Mouse (Mus musculus) kidney, adult 11 months (tissue): ENCODE measurements around the gene Gal3st3.

Experiments
- DNase-seq: peaks from one replicate; pipeline ENCODE4 v3.0.0; 2022

Gal3st3 gene

DNA sequence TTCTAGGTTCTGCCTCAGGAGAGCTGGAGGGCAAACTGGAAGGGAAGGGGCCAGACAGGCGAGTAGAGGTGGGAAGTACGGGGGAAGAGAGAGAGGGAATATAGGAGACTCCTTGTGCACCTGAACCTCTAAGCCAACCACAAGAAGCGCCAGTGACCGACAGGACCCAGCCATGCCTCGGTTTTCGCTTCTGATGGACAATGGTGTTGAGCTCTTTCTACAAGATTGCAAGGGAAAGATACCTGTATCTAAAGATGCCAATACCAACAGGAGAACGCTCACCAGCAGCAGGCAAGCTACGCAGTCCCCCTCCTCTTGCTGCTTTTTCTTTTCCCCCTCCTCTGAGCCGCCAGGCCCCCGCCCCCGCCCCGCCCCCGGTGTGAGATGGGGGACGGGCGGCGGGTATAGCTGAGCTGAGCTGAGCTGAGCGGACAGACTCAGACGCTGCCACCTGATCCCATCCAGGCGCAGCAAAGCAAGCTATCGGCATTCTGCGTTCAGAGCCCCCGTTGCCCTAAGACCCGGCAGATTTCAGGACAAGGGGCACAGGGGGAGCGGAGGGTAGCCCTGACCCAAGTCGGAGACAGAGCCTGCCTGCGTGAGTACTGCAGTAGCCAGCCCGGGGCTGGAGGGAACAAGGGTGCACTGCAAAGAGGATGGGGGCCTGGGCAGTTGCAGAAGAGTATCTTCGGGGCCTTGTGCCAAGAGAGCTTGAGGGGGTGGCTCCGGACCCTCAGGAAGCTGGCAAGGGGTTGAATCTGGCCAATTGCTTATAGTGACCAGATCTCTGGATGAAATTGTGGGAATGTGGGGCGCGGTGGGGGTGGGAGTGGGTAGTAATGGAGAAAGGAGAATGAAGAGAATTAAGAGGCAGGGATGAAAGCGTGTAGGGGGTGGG is at the start of gene Gal3st3:
TSS of gene Gal3st3 (plus strand) at position 429 of the 898 bp plus-strand sequence.
- DNase-seq = no peak

DNA sequence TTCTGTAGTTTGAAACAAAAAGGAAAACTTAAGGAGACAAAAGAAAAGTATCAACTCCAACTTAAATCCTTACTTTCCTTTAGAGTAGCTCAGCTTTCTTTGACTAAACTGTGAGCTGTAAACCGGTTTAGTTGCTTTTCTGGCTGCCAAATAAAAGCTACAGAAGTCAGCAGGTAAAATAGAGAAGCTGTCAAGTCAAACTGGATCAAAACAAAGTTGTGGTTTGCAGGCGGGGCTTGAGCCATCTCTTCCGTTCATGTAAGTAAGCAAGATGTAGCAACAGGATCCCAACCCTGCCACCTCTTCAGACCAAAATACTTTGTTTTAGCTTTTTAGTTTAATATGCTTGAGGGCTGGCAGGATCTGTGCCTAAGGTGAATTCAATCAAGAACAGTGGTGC is 41.0 kb upstream of the Gal3st3 start:
- no peak for DNase-seq

DNA sequence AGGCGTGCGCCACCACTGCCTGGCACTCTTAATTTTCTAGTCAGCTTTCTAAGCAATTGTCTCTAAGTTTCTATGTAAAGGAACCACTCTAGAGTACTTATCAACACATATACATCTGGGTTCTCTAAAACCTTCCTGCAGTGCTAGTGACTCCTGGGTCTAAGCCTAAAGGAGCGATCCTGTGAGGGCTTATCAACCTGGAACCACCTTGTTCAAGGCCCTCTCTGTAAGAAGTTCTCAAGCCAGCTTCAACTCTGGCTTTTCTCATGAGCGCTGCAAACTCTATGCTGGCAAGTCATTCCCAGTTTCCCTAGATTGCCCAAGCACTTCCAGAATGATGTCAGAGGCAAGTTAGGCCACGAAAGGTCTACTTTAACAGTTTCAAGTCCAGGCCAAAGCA is 31.1 kb upstream of the Gal3st3 start:
- no peak for DNase-seq

DNA sequence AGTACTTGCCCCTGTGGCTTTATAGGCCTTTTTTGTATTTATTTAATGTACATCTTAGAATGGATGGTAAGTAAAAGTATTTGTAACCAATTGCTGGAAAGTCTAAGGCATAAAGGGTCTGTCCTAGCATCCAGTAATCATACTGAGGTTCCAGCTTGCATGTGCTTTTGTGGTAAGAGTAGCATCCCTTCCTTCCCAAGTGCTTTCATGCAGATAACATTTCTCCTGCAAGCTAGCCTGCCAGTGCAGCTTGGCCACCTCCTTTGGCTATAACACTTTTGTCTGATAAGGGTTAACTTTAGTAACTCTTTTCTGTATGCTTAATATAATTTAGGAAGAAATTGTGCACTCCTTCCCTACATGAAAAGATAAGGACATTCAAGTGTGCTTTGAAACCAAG is 30.1 kb upstream of the Gal3st3 start:
- DNase-seq = no peak

DNA sequence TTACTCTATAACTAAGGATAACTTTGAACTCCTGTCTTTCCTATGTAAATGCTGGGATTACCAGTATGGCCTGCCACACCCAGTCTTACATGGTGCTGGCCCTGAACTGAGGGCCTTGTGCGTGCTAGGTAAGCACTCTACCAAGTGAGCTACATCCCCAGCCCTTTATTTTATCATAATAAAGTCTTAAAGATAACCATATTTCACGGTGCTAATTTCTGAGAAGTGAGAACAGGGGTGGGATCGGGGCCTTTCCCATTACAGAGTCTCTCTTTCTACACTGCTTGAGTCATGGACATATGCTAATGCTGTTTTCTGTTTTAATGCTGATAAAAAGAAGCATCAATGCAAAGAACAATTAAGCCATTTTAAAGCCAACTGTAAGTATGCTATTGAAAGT is 29.3 kb upstream of the Gal3st3 start:
- DNase-seq = no peak

DNA sequence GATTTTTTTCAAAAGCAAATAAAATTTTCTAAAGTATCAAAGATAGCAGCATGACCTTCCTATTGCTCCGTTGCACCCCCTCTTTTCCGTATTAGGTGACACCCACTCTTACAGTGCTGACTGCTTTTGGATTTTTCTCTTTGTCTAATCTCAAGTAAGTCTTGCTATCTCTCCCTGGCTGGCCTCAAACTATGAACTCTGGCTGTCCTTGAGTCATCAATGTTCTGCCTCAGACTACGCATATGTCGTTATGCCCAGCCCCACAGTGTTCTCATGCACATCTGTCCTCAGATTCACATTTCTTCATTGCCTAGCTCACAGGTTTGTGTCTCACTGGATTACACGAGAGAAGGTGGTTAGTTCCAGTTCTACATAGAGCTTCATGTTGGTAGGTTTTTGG is 28.7 kb upstream of the Gal3st3 start:
- no peak for DNase-seq

DNA sequence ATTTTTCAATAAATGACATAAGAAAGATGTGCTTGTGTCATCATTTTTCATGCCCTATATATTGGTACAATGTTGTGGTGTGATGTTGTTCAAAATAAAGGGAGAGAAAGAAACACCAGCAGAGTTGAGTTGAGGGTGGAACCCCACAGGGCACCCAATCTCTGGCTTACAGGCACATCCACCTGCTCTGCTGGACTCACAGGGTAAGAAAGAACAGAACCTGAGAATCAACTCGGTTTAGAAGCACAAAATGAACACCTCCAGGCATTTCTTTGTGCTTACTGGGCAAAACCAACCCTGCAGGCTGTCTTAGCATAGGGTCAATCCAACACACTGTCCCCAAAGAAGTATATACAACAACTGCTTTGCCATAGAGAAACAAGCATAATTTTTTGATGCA is 26.7 kb upstream of the Gal3st3 start:
- DNase-seq = no peak

DNA sequence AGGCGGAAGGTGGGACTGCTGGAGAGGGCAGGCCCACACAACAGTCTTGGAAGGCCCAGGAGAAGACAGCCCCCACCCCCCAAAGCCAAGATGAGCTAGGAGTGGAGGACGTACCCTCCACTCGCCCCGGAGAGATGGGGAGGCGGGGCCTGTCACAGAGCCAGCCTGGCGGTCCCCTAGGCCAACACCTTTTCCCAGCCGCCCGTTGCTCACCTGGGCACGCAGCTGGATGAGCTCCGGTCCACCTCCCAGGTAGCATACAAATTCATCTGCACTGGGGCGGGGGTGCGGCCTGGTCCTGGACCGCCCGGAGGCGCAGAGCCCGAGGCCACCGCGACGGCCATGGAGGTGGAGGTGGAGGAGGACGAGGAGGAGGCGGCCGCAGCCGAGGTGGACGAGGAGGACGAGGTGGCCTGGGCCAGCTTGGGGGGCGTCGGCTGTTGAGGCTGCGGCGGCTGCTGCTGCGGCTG is 25.8 kb upstream of the Gal3st3 start:
- peak; percentile 17 for DNase-seq

DNA sequence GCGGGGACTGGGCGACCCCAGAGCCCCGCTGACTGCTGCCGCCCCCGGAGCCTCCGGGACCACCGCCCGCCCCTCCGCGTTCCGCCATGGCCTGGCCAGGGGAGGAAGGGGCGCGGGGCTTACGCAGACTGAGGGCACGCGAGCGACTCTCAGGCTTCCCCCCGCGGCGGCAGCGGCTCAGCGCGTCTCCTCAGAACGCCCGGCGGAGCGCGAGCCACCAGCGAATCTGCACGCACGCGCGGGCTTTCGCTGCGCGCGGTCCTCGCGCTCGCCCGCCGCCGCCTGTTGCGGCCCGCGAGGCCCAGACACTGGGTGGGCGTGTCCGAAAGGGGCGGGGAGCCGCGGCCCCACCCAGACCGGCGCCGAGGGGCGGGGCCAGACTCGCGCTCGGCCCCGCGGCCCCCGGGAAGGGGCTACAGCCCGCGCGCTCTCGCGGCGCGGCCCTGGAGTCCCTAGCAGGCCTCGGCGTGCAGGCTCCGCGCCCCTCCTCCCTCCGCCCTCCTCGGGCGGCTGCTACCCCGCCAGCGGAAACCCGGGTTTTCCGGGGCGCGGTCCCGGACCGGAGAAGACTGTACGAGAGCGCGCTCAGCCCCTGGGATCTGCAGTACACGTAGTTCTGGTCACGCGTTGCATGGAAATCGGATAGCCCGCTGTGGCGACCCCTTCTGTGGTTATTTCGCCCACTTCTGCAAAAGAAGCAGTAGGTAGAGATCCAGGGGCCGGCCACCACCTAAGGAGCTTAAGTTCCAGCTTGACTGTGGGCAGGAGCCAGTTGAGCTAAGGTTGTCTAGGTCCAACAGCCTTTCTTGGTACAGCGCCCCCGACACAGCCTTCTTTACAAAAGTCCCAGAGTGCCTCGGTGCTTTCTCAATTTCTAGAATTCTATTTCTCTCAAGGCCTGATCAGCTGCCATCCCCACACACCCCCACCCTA is 25.1 kb upstream of the Gal3st3 start, which contains the start of gene Pacs1:
TSS of gene Pacs1 (minus strand) at position 319 of the 933 bp plus-strand sequence.
- DNase-seq = peak; percentile 86

DNA sequence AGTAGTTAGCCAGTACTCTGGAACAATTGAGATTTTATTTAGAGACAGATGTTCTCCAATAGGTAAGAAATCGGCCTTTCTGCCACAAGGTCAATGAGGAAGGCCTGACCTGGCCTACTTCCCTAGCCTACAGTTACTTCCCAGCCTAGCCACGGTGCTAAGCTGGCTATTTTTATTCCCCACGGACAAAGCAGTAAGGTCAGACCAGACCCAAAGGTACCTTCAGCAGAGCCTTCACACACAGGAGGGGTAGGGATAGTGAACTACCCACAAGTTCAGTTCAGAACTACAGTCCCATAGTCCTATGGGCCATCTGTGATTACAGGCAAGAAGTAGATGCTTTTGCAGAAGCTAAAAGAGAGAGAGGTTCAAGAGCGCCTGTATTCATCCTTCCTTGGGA is 24.2 kb upstream of the Gal3st3 start:
- DNase-seq = no peak

DNA sequence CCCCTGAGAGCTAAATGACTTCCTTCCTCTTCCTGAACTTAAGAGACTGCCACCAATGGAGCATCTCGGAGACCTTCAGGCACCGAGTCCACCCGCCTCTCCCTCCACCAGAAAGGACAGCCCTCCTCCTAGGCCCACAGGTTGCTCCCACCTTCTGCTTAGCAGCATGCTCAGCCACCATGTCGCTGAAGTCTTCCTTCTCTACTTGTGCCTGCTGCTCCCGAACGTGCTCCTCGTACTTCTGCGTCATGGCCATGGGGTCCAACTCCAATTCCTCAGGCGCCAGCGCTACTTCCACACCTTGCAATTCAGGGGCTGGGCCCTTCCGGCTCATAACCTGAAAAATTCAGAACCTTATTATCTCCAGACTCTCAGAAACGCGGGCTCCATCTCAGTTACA is 23.5 kb upstream of the Gal3st3 start:
- DNase-seq = no peak

DNA sequence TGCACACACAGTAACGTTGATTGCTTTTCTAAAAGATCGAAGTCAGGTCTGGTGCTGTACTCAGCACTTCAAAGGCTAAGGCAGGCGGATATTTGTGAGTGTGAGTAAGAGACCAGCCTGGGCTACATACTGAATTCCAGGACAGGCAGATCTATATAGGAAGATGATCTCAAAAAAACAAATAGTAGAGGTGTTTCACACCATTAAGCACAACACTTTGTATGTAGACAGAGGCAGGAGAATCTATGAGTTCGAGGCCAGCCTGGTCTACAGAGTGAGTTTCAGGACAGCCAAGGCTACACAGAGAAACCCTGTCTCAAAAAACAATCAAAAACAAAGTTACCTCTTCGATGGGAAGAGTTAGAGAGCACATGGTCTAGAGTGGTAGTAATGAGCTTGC is 22.4 kb upstream of the Gal3st3 start:
- no peak for DNase-seq

DNA sequence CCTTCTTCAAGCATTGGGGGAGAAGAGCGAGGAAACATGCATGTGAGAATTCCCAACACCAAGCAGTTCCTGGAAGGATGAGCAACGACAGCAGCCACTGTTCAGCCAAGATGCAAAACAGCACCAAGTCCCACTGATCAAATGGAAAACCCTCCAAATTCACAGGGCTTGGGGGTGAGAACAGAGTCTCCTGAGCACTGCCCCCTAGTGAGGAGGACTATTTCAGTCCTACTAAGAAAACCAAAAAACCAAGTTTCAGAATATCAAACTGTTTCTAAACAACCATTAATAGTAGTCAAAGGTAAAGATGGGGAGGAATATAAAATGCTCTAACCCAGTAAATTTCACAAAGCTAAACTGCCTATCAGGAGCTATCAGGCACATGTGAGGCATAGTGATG is 21.6 kb upstream of the Gal3st3 start:
- no peak for DNase-seq

DNA sequence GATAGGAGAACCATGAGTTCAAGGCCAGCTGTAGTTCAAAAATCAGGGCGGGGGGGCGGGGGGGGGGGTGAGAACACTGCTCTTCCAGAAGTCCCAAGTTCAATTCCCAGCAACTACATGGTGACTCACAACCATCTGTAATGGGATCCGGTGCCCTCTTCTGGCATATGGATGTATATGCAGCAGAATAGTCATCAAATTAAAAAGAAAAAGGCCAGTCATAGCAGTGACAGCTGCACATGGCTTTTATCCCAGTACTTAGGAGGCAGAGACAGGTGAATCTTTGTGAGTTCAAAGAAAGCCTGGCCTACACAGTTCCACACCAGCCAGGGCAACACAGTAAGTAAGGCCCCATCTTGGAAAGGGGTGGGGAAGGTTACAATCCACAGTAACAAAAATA is 21.0 kb upstream of the Gal3st3 start:
- no peak for DNase-seq

DNA sequence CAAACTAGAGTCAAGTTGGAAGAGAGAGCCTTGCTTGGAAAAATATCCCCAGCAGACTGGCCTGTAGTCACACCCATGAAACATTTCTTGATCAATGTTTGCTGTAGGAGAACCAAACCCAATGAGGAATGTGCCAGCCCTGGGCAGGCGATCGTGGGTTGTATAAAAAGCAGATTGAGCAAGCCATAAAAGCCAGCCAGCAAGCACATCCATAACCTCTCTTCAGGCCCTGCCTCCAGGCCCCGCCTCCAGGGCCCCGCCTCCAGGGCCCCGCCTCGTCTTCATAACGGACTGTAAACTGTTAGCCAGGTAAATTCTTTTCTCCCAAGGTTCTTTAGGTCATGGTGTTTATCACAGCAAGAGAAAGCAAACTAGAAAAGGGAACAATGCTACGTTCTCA is 19.8 kb upstream of the Gal3st3 start:
- DNase-seq = peak; percentile 25

DNA sequence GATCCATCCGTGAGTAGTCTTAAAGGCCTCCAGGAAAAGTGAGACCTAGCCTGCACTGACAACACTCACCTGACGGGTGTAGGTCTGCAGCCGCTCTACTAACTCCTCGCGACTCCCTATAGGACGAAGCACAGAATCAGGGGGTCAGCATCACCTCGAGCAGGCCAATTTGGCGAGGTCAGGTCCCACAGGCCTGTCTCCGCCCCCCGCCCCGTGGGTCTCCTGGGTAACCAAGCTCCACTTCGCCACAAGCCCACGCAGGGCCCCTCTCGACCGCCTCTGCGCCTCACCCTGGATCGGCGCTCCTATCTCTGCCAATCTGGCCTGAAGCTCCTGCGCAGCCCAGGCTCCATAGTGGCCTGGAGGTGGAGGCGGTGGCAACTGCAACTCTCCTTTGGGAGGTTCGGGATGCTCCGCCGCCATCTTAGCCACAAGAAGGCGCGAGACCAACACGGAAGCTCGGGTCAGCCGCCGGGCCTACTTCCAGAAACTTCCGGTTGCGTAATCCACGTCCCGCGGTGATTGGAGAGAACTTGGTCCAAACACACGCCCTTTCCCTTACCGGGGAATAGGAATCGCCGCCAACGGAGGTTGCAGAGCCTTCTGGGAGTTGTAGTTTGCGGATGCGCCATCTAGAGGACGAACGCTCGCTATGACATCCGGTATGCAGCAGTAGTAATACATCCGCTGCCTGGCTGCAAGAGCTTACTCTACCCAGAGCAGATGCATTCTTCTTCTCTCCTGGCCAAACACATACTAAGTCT is 3.0 kb upstream of the Gal3st3 start, which contains the start of gene Sf3b2:
TSS of gene Sf3b2 (minus strand) at position 484 of the 764 bp plus-strand sequence.
- DNase-seq = peak; percentile 99

DNA sequence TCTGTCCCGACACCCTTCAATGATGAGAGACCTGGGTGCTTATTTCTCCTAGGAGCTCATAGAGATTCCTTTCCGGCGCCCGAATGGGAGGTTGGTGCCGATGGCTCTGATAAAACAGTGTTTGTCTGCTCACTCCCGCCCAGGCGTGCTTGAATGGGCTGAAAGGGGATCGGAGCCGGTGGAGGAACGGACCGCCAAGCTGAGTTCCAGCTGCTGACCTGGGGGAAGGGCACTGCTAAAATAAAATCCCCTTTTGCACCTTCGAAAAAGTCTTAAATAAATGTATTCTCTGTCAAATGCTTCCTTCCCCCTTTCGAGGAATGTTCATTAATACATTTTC is 2.4 kb upstream of the Gal3st3 start:
- DNase-seq = no peak

DNA sequence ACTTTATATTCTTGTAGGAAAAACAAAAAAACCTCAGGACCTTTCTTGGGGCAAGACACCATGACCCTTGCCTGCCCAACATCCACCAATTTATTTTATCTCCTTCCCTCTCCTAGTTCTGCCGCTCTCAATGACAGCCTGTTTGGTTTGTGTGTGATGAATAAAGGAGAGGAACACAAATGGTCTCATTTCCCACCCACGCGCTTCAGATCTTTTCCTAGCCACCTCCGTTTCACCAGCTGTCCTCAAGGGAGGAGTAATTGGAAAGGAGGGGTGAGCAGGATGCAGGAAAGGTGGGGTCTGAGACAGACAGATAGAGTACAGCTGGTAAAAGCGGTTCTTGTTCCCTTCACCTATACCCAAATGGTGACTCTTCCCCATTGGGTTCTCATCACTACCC is 1.5 kb upstream of the Gal3st3 start:
- no peak for DNase-seq

DNA sequence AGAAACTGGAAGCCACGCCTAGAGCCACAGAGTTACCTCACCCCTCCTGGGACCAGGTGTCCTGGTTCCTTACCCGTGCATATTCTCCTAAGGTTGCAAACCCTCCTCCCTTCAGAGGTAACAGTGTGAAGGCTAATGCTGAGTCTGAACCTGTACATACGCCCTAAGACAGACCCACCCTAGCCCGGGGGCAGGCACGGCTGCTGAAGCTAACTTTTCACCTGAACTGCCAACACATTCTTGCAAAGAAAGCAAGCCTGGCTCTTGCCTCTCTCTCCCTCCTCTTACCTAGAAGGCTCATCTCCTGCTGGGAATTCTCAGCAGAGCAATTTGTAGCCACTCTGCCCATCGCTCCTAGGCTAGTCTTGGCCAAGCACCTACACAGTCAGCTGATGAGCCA is 2.5 kb downstream of the Gal3st3 start:
- no peak for DNase-seq

DNA sequence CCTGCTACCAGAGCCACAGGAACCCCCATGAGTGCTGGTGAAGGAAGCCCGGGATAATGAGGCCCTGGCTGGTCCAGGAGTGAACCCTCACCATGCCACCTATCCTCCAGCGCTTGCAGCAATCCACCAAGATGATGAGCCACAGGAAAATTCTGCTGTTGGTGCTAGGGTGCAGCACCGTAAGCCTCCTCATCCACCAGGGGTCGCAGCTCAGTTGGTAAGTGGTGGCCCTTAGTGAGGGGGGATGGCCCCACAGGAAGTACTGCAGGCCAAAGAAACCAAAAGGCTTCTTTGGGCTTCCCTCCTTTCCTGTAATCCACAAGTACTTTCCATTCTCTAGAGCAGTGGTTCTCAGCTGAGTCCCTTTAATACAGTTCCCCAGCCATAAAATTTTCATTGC is 4.3 kb downstream of the Gal3st3 start:
- DNase-seq = no peak

DNA sequence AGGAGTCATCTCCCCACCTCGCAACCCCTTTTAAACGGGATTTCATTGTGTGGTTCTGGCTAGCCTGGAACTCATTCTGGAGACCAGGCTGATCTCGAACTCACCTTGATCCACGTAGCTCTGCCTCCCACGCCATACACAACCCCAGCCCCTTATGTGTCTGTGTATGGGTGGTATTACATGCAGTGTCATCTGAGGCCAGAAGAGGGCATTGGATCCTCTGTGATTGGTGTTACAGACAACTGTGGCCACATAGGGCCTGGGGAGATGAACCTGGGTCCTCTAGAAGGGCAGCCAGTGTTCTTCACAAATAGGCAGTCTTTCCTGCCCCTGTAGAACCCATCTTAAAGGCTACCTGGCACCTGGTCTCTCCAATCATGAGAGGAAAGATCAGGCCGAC is 8.1 kb downstream of the Gal3st3 start:
- no peak for DNase-seq

DNA sequence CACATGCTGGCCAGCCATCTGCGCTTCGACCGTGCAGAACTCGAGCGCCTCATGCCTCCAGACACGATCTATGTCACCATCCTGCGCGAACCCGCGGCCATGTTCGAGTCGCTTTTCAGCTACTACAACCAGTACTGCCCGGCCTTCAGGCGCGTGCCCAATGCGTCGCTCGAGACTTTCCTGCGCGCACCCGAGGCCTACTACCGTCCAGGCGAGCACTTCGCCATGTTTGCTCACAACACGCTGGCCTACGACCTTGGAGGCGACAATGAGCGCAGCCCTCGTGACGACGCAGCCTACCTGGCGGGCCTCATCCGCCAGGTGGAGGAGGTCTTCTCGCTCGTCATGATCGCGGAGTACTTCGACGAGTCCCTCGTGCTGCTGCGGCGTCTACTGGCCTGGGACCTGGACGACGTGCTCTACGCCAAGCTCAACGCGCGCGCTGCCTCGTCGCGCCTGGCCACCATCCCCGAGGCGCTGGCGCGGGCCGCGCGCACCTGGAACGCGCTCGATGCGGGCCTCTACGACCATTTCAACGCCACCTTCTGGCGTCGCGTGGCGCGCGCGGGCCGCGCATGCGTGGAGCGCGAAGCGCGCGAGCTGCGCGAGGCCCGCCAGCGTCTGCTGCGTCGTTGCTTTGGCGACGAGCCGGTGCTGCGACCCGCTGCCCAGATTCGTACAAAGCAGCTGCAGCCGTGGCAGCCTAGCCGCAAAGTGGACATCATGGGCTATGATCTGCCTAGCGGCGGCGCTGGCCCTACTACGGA is 9.0 kb downstream of the Gal3st3 start:
- DNase-seq = no peak
